Mouse (Mus musculus) kidney, postnatal 0 days (tissue): ENCODE data around the gene Agpat3. TPM values are rescaled to one million over a fixed set of nuclear protein-coding genes. Genes with fewer than 3 reads are reported as not detected.
A peak's percentile ranks its signal among the peaks of the same experiment; 100 is the strongest.

ENCODE experiments used
- ATAC-seq: fragments of 200-750 bp; cut with Nextera tagmentation; replicated peaks from 2 replicates; pipeline ENCODE4 v1.8.0; 2017; ENCODE audit warnings: low read depth, moderate number of reproducible peaks, moderate TSS enrichment, moderate library complexity; ENCODE audit not compliant: low FRiP score
- DNase-seq: peaks from one replicate; pipeline ENCODE4 v3.0.0-alpha.2; 2016; ENCODE audit warnings: low spot score
- H3K27ac ChIP-seq: fragments of 300-500 bp; sonication (generic); 2 replicates; pipeline ENCODE4 v1.5.1; 2014; ENCODE audit warnings: mild to moderate bottlenecking
- H3K27me3 ChIP-seq: fragments of 300-500 bp; sonication (generic); 2 replicates; pipeline ENCODE4 v1.6.1; 2014; ENCODE audit warnings: low read length, mixed read lengths; ENCODE audit not compliant: insufficient read depth
- H3K36me3 ChIP-seq: fragments of 300-500 bp; sonication (generic); 2 replicates; pipeline ENCODE4 v1.6.1; 2014; ENCODE audit warnings: low read length, mixed read lengths; ENCODE audit not compliant: insufficient read depth
- H3K4me1 ChIP-seq: fragments of 300-500 bp; sonication (generic); replicated peaks from 2 replicates; pipeline ENCODE4 v1.6.1; 2014; ENCODE audit warnings: antibody characterized with exemption, low read length, mixed read lengths; ENCODE audit not compliant: insufficient read depth
- H3K4me2 ChIP-seq: fragments of 300-500 bp; sonication (generic); 2 replicates; pipeline ENCODE4 v1.6.1; 2014; ENCODE audit warnings: mild to moderate bottlenecking, low read length, moderate library complexity, mixed read lengths
- H3K4me3 ChIP-seq: fragments of 300-500 bp; sonication (generic); replicated peaks from 2 replicates; pipeline ENCODE4 v1.5.1; 2014; ENCODE audit warnings: low read depth, low read length
- H3K9ac ChIP-seq: fragments of 300-500 bp; sonication (generic); 2 replicates; pipeline ENCODE4 v1.6.1; 2014; ENCODE audit warnings: low read depth, low read length
- H3K9me3 ChIP-seq: fragments of 300-500 bp; sonication (generic); replicated peaks from 2 replicates; pipeline ENCODE4 v1.6.1; 2016; ENCODE audit warnings: low read length, inconsistent platforms, mixed read lengths
- CTCF ChIP-seq: IDR thresholded peaks from 2 replicates; pipeline ENCODE4 v1.5.1; 2016; ENCODE audit warnings: antibody characterized with exemption, low read depth, mild to moderate bottlenecking, moderate library complexity
- WGBS: fragments of 180-500 bp; shearing (Covaris S2); extraction: QIAGEN DNeasy Blood & Tissue Kit; methylation state at CpG from one replicate; pipeline ENCODE4 v1.1.7; 2014; 5-methylcytosine and 5-hydroxymethylcytosine counted together
- polyA plus RNA-seq: library from polyadenylated mRNA; unstranded; fragments of >200 nt; fragmentation: Nextera tagmentation; extraction: Ambion mirVana; gene quantifications from 2 replicates; pipeline ENCODE4 v1.2.1, GENCODE M21; 2015

Gene Agpat3
- polyA plus RNA-seq, 1 experiment from 2014 or later, result 144 TPM

- Histone ChIP-seq H3K36me3 (peaks cover 48% of the 10 kb centered on the region), H3K9ac (no peak overlapping the region), H3K4me3 (no peak overlapping the region), H3K9me3 (no peaks in the 10 kb centered on the region), H3K4me1 (0 out of 2 replicates have a peak, but pooled peaks cover 6% of the 10 kb centered on the region), H3K4me2 (no peak overlapping the region), H3K27ac (no peak overlapping the region), H3K27me3 (no peaks in the 10 kb centered on the region)
- ATAC-seq (no peak), DNase-seq (no peak)
- WGBS, result 80% methylated on average over 4 of the region's 4 CpGs
- no peak for TF ChIP-seq CTCF
These were observed 76.0 kb downstream of the Agpat3 start for GRCm38 (mm10) chr10:78276242-78276641.

- Histone ChIP-seq H3K36me3 (peaks cover 51% of the 10 kb centered on the region), H3K9me3 (no peaks in the 10 kb centered on the region), H3K27ac (no peak overlapping the region), H3K4me3 (no peak overlapping the region), H3K4me1 (no peaks in the 10 kb centered on the region), H3K27me3 (no peaks in the 10 kb centered on the region), H3K9ac (no peak overlapping the region), H3K4me2 (no peak overlapping the region)
- TF ChIP-seq CTCF, result no peak
- 46% methylated on average over 9 of the region's 9 CpGs for WGBS
- ATAC-seq (no peak), DNase-seq (no peak)
These were observed 79.4 kb downstream of the Agpat3 start for GRCm38 (mm10) chr10:78272932-78273331.

- no peak overlapping the region for H3K27ac ChIP-seq
- ATAC-seq (no peak), DNase-seq (no peak)
These were observed 86.4 kb downstream of the Agpat3 start for GRCm38 (mm10) chr10:78265881-78266280.

GRCm38 (mm10) chr10:78264735-78265134 lies 87.6 kb downstream of the Agpat3 start:
- no peaks in the 10 kb centered on the region for H3K9me3 ChIP-seq
- 69% methylated on average over 3 of the region's 3 CpGs for WGBS
- no peak for TF ChIP-seq CTCF
- no peaks in the 10 kb centered on the region for H3K36me3 ChIP-seq
- DNase-seq, result no peak
- H3K9ac ChIP-seq, result no peak overlapping the region
- H3K4me1 ChIP-seq, result no peaks in the 10 kb centered on the region; the same call in 1 of the 2 replicates
- ATAC-seq, result no peak
- H3K4me2 ChIP-seq, result no peak overlapping the region
- H3K4me3 ChIP-seq, result no peak overlapping the region
- no peak overlapping the region for H3K27ac ChIP-seq
- no peaks in the 10 kb centered on the region for H3K27me3 ChIP-seq

More at GRCm38 (mm10) chr10:78265881-78266280, 86.4 kb downstream of the Agpat3 start:
- H3K4me2 ChIP-seq, result no peak overlapping the region
- no peaks in the 10 kb centered on the region for H3K27me3 ChIP-seq
- H3K4me1 ChIP-seq, result no peaks in the 10 kb centered on the region
- TF ChIP-seq CTCF, result peak; percentile 28; the same call in 1 of the 2 replicates
- WGBS, result 68% methylated on average over 3 of the region's 3 CpGs
- peaks cover 8% of the 10 kb centered on the region; the same call in 1 of the 2 replicates for H3K36me3 ChIP-seq
- H3K4me3 ChIP-seq, result no peak overlapping the region
- H3K9ac ChIP-seq, result no peak overlapping the region
- H3K9me3 ChIP-seq, result no peaks in the 10 kb centered on the region

- DNase-seq, result no peak
- H3K4me2 ChIP-seq, result no peak overlapping the region
- 66% methylated on average over 7 of the region's 7 CpGs for WGBS
These were observed 91.2 kb downstream of the Agpat3 start for GRCm38 (mm10) chr10:78260916-78261650.

GRCm38 (mm10) chr10:78260322-78260721 lies 92.0 kb downstream of the Agpat3 start:
- 10% methylated on average over 5 of the region's 5 CpGs for WGBS
- peak overlapping the region; percentile 47; the same call in 1 of the 2 replicates for H3K27ac ChIP-seq
- H3K27me3 ChIP-seq, result no peaks in the 10 kb centered on the region
- no peak for TF ChIP-seq CTCF
- ATAC-seq (peak; percentile 73), DNase-seq (peak; percentile 73)
- H3K9ac ChIP-seq, result no peak overlapping the region
- H3K9me3 ChIP-seq, result no peaks in the 10 kb centered on the region
- H3K4me1 ChIP-seq, result no peaks in the 10 kb centered on the region; the same call in 1 of the 2 replicates
- H3K4me2 ChIP-seq, result no peak overlapping the region
- H3K36me3 ChIP-seq, result no peaks in the 10 kb centered on the region
- H3K4me3 ChIP-seq, result no peak overlapping the region

More at GRCm38 (mm10) chr10:78260916-78261650, 91.2 kb downstream of the Agpat3 start:
- ATAC-seq, result peak; percentile 8; the same call in 1 of the 2 replicates
- H3K27me3 ChIP-seq, result no peaks in the 10 kb centered on the region
- H3K9me3 ChIP-seq, result no peaks in the 10 kb centered on the region
- H3K4me1 ChIP-seq, result no peaks in the 10 kb centered on the region; the same call in 1 of the 2 replicates
- no peaks in the 10 kb centered on the region for H3K36me3 ChIP-seq
- TF ChIP-seq CTCF, result no peak
- H3K4me3 ChIP-seq, result no peak overlapping the region
- H3K27ac ChIP-seq, result no peak overlapping the region
- no peak overlapping the region for H3K9ac ChIP-seq
